Mouse (Mus musculus) testis, adult 2 months (tissue): Measurements from ENCODE around the gene Misp.

Experiments
- CTCF ChIP-seq: fragments of 200-500 bp; IDR thresholded peaks from 2 replicates; pipeline ENCODE4 v1.5.1; 2012; ENCODE audit warnings: low read depth, mild to moderate bottlenecking, inconsistent platforms, low read length, moderate library complexity; ENCODE audit not compliant: control insufficient read depth, insufficient read depth, insufficient replicate concordance
- POLR2A ChIP-seq: fragments of 200-500 bp; IDR thresholded peaks from 2 replicates; pipeline ENCODE4 v1.6.1; 2012; ENCODE audit warnings: low read depth, mild to moderate bottlenecking, inconsistent platforms, low read length, moderate library complexity; ENCODE audit not compliant: control insufficient read depth

DNA sequence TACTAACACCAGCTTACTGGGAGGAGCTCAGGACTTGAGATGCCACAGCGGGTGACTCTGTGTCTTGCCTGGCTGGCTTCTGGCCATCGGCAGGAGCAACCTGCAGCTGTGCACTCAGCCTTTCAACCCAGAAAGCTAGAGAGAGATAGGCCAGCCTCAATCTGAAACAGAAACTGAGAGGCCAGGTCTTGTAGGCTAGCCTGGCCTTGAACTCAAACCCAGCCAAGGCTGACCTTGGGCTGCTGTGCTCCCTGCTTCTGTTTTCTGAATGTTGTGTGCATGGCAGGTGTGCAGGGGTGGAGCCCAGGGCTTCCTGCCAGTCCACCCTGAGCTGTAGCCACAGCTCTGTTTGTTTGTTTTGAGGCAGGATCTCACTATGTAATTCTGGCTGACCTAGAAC lies 47.6 kb upstream of the Misp start:
- TF ChIP-seq CTCF (no peak), POLR2A (no peak)
